Mouse (Mus musculus): ENCODE measurements around the gene Mcrip1. TPM values are rescaled to one million over a fixed set of nuclear protein-coding genes. Genes with fewer than 3 reads are reported as not detected.
"Not testable (repeated sequence)": the region's sequence is repeated elsewhere in the genome, so short reads cannot be mapped to it uniquely, and the experiment has no call there.

Mcrip1 gene
- polyA plus RNA-seq, 1 experiment from 2014 or later: 59.2 TPM

- H3K36me3 ChIP-seq (replicated peaks; ENCODE audit: insufficient read depth, low read length): peaks cover 34% of the 10 kb centered on the region
- DNase-seq (no peak), ATAC-seq (no peak)
- TF ChIP-seq EP300 (IDR thresholded peaks at IDR 0.05; ENCODE audit: low read depth): no peak
- no peak for TF ChIP-seq CTCF (IDR thresholded peaks at IDR 0.05; ENCODE audit: low read depth)
- peak overlapping the region; percentile 86 for H3K27ac ChIP-seq (ENCODE audit: low read depth)
- H3K4me3 ChIP-seq (ENCODE audit: low read depth, low read length): peak overlapping the region; percentile 93
- H3K27me3 ChIP-seq (ENCODE audit: insufficient read depth, low read length): no peaks in the 10 kb centered on the region
- H3K4me2 ChIP-seq (ENCODE audit: low read depth, low read length): peak overlapping the region; percentile 90
- 6% methylated on average over 11 of the region's 11 CpGs for WGBS (ENCODE audit: insufficient replicate concordance)
- peak overlapping the region; percentile 93 for H3K9ac ChIP-seq (replicated peaks)
- H3K4me1 ChIP-seq (ENCODE audit: insufficient read depth): peaks cover 26% of the 10 kb centered on the region
- H3K9me3 ChIP-seq (ENCODE audit: low read length): no peaks in the 10 kb centered on the region
These were observed 22.4 kb upstream of the Mcrip1 start for GRCm38 (mm10) chr11:120571754-120572416.

- peak overlapping the region; percentile 90 for H3K4me2 ChIP-seq (ENCODE audit: low read depth, low read length)
- no peaks in the 10 kb centered on the region for H3K27me3 ChIP-seq (ENCODE audit: insufficient read depth, low read length)
- peak overlapping the region; percentile 93 for H3K4me3 ChIP-seq (ENCODE audit: low read depth, low read length)
- H3K9ac ChIP-seq (replicated peaks): peak overlapping the region; percentile 93
- WGBS (ENCODE audit: insufficient replicate concordance): 26% methylated on average over 3 of the region's 3 CpGs
- no peak for ATAC-seq
- TF ChIP-seq CTCF (IDR thresholded peaks at IDR 0.05; ENCODE audit: low read depth) (no peak), EP300 (IDR thresholded peaks at IDR 0.05; ENCODE audit: low read depth) (no peak)
- H3K27ac ChIP-seq (ENCODE audit: low read depth): peak overlapping the region; percentile 86
- H3K9me3 ChIP-seq (ENCODE audit: low read length): no peaks in the 10 kb centered on the region
- DNase-seq: peak; percentile 56
- peaks cover 26% of the 10 kb centered on the region for H3K4me1 ChIP-seq (ENCODE audit: insufficient read depth)
- peaks cover 42% of the 10 kb centered on the region for H3K36me3 ChIP-seq (replicated peaks; ENCODE audit: insufficient read depth, low read length)
These were observed 21.6 kb upstream of the Mcrip1 start for GRCm38 (mm10) chr11:120571122-120571521.

GRCm38 (mm10) chr11:120568324-120568723 lies 18.8 kb upstream of the Mcrip1 start:
- Histone ChIP-seq H3K4me1 (ENCODE audit: insufficient read depth) (peaks cover 16% of the 10 kb centered on the region; the same call in 1 of the 2 replicates), H3K27me3 (ENCODE audit: insufficient read depth, low read length) (no peaks in the 10 kb centered on the region), H3K36me3 (replicated peaks; ENCODE audit: insufficient read depth, low read length) (peaks cover 68% of the 10 kb centered on the region), H3K4me2 (ENCODE audit: low read depth, low read length) (no peak overlapping the region), H3K9ac (replicated peaks) (no peak overlapping the region), H3K4me3 (ENCODE audit: low read depth, low read length) (no peak overlapping the region), H3K9me3 (ENCODE audit: low read length) (no peaks in the 10 kb centered on the region), H3K27ac (ENCODE audit: low read depth) (no peak overlapping the region)
- WGBS (ENCODE audit: insufficient replicate concordance): 87% methylated on average over 6 of the region's 6 CpGs
- DNase-seq (no peak), ATAC-seq (no peak)
- TF ChIP-seq EP300 (IDR thresholded peaks at IDR 0.05; ENCODE audit: low read depth) (no peak), CTCF (IDR thresholded peaks at IDR 0.05; ENCODE audit: low read depth) (no peak)

- H3K36me3 ChIP-seq (replicated peaks; ENCODE audit: insufficient read depth, low read length): peaks cover 90% of the 10 kb centered on the region
- 84% methylated on average over 9 of the region's 9 CpGs for WGBS (ENCODE audit: insufficient replicate concordance)
- no peak for DNase-seq
These were observed 15.6 kb upstream of the Mcrip1 start for GRCm38 (mm10) chr11:120565114-120565513.

GRCm38 (mm10) chr11:120562949-120563348 lies 13.4 kb upstream of the Mcrip1 start:
- Histone ChIP-seq H3K4me3 (ENCODE audit: low read depth, low read length) (no peak overlapping the region), H3K27ac (ENCODE audit: low read depth) (no peak overlapping the region), H3K27me3 (ENCODE audit: insufficient read depth, low read length) (no peaks in the 10 kb centered on the region), H3K36me3 (replicated peaks; ENCODE audit: insufficient read depth, low read length) (peaks cover 84% of the 10 kb centered on the region), H3K4me2 (ENCODE audit: low read depth, low read length) (no peak overlapping the region), H3K9ac (replicated peaks) (no peak overlapping the region), H3K4me1 (ENCODE audit: insufficient read depth) (no peaks in the 10 kb centered on the region), H3K9me3 (ENCODE audit: low read length) (no peaks in the 10 kb centered on the region)
- DNase-seq (no peak), ATAC-seq (no peak)
- TF ChIP-seq CTCF (IDR thresholded peaks at IDR 0.05; ENCODE audit: low read depth) (no peak), EP300 (IDR thresholded peaks at IDR 0.05; ENCODE audit: low read depth) (no peak)
- WGBS (ENCODE audit: insufficient replicate concordance): 92% methylated on average over 13 of the region's 13 CpGs

More at GRCm38 (mm10) chr11:120565114-120565513, 15.6 kb upstream of the Mcrip1 start:
- Histone ChIP-seq H3K4me2 (ENCODE audit: low read depth, low read length) (no peak overlapping the region), H3K9ac (replicated peaks) (no peak overlapping the region), H3K4me1 (ENCODE audit: insufficient read depth) (0 out of 2 replicates have a peak, but pooled peaks cover 3% of the 10 kb centered on the region), H3K4me3 (ENCODE audit: low read depth, low read length) (no peak overlapping the region), H3K9me3 (ENCODE audit: low read length) (no peaks in the 10 kb centered on the region), H3K27me3 (ENCODE audit: insufficient read depth, low read length) (no peaks in the 10 kb centered on the region), H3K27ac (ENCODE audit: low read depth) (no peak overlapping the region)
- ATAC-seq: no peak
- no peak for TF ChIP-seq EP300 (IDR thresholded peaks at IDR 0.05; ENCODE audit: low read depth)
- TF ChIP-seq CTCF (IDR thresholded peaks at IDR 0.05; ENCODE audit: low read depth): 0 out of 2 replicates have a peak, but pooled peaks have one; percentile 3

GRCm38 (mm10) chr11:120560952-120561728 lies 11.6 kb upstream of the Mcrip1 start:
- WGBS (ENCODE audit: insufficient replicate concordance): 81% methylated on average over 13 of the region's 13 CpGs
- ATAC-seq: no peak
- Histone ChIP-seq H3K27ac (ENCODE audit: low read depth) (no peak overlapping the region), H3K27me3 (ENCODE audit: insufficient read depth, low read length) (no peaks in the 10 kb centered on the region), H3K9ac (replicated peaks) (no peak overlapping the region), H3K4me2 (ENCODE audit: low read depth, low read length) (no peak overlapping the region), H3K9me3 (ENCODE audit: low read length) (no peaks in the 10 kb centered on the region), H3K4me3 (ENCODE audit: low read depth, low read length) (no peak overlapping the region), H3K36me3 (replicated peaks; ENCODE audit: insufficient read depth, low read length) (peaks cover 65% of the 10 kb centered on the region), H3K4me1 (ENCODE audit: insufficient read depth) (no peaks in the 10 kb centered on the region)
- TF ChIP-seq EP300 (IDR thresholded peaks at IDR 0.05; ENCODE audit: low read depth): no peak
- no peak for TF ChIP-seq CTCF (IDR thresholded peaks at IDR 0.05; ENCODE audit: low read depth)
- no peak for DNase-seq

GRCm38 (mm10) chr11:120558843-120559242 lies 9.3 kb upstream of the Mcrip1 start:
- not testable (repeated sequence) for DNase-seq; H3K4me1 ChIP-seq (ENCODE audit: insufficient read depth); H3K4me2 ChIP-seq (ENCODE audit: low read depth, low read length); H3K27me3 ChIP-seq (ENCODE audit: insufficient read depth, low read length); H3K9me3 ChIP-seq (ENCODE audit: low read length); H3K9ac ChIP-seq (replicated peaks); ATAC-seq; H3K27ac ChIP-seq (ENCODE audit: low read depth); H3K4me3 ChIP-seq (ENCODE audit: low read depth, low read length)
- H3K36me3 ChIP-seq (replicated peaks; ENCODE audit: insufficient read depth, low read length): peaks cover 44% of the 10 kb centered on the region
- WGBS (ENCODE audit: insufficient replicate concordance): 80% methylated on average over 6 of the region's 6 CpGs

Data from liver, postnatal 0 days (tissue).